28 mouse cellular contexts compared by ENCODE assay signal in the genomic region with DNA sequence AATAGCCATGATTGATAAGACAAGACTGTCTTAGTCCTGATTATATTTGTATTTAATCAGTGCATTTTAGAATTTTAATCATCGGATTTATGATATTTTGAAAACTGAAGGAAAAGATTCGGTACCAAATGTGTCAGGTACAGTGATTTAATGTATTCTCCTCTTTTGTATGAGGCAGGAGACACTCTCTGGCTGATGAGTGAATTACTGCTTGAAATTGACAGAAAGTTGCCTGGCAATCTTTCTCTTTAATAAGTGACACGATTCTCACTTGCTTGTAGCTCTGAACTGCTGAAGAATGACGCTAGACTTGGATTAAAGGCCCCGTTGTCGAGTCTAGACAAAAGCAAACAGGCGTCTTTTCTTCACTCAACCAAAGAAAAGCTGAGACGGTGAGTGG. TPM values are rescaled to one million over a fixed set of nuclear protein-coding genes. Genes with fewer than 3 reads are reported as not detected.
DNase-seq lines count a peak whose midpoint lies in the region; ATAC-seq and TF ChIP-seq lines count a peak whose summit lies in the region.
"Had no signal": no experiment of that assay in that cellular context is flagged by ENCODE, and none has a peak within 500 bp of the region (broad histone marks: within the 10 kb centered on the region; RNA-seq: fewer than 3 reads in every experiment).

No protein-coding gene starts in this region.

- H3K27ac ChIP-seq in forebrain, postnatal 0 days (ENCODE audit: low read depth, low read length): no peak overlapping the region
- H3K27ac ChIP-seq in forebrain, embryonic 16.5 days (ENCODE audit: low read length): no peak overlapping the region
- H3K27ac ChIP-seq in heart, embryonic 10.5 days: no peak overlapping the region
- no peak overlapping the region for H3K27ac ChIP-seq in layer of hippocampus, adult 2 months
- H3K27ac ChIP-seq: embryonic facial prominence, embryonic 10.5 days; embryonic facial prominence, embryonic 12.5 days; forebrain, embryonic 13.5 days; forebrain, embryonic 15.5 days had no signal

- H3K9ac ChIP-seq in forebrain, postnatal 0 days: no peak overlapping the region
- no peak overlapping the region for H3K9ac ChIP-seq in forebrain, embryonic 16.5 days (replicated peaks; ENCODE audit: low read depth, low read length)
- H3K9ac ChIP-seq: embryonic facial prominence, embryonic 12.5 days; forebrain, embryonic 13.5 days; forebrain, embryonic 15.5 days had no signal

- WGBS in forebrain, postnatal 0 days: 34% methylated on average over 8 of the region's 8 CpGs
- WGBS in forebrain, embryonic 16.5 days: 34% methylated on average over 8 of the region's 8 CpGs
- 84% methylated on average over 8 of the region's 8 CpGs for WGBS in heart, embryonic 10.5 days

- no peak overlapping the region for H3K4me2 ChIP-seq in forebrain, postnatal 0 days (ENCODE audit: low read depth)
- H3K4me2 ChIP-seq in forebrain, embryonic 16.5 days (ENCODE audit: low read length): no peak overlapping the region
- H3K4me2 ChIP-seq: embryonic facial prominence, embryonic 12.5 days; forebrain, embryonic 13.5 days; forebrain, embryonic 15.5 days had no signal

- peak; percentile 30; the same call in 1 of the 2 replicates for TF ChIP-seq CTCF in forebrain, postnatal 0 days (IDR thresholded peaks at IDR 0.05; ENCODE audit: low read depth)
- peak; percentile 59 for TF ChIP-seq CTCF in layer of hippocampus, adult 2 months (conservative IDR thresholded peaks at IDR 0.05)
- TF ChIP-seq CTCF in brain, embryonic 14.5 days (IDR thresholded peaks at IDR 0.05; ENCODE audit: borderline replicate concordance, extremely low read depth, insufficient read depth, insufficient read length): no peak

- intact Hi-C loops in heart, postnatal 36 days (cut with DNase I): loop anchor here (5.0 kb wide), 1 partner anchor 48 kb away; a partner anchor contains a TSS

- peak; percentile 56; the same call in 1 of the 2 replicates for ATAC-seq in forebrain, postnatal 0 days
- no peak for ATAC-seq in forebrain, embryonic 16.5 days
- ATAC-seq: activated CD4-positive, CD25-positive, alpha-beta regulatory T cell, adult 4 months; CD4-positive, CD25-positive, alpha-beta regulatory T cell, adult 4 months; forebrain, embryonic 13.5 days; forebrain, embryonic 15.5 days; Patski had no signal

- no peak for TF ChIP-seq POLR2A in brain, embryonic 14.5 days (IDR thresholded peaks at IDR 0.05; ENCODE audit: borderline replicate concordance, extremely low read depth, insufficient read depth, insufficient read length, poor library complexity, severe bottlenecking)

- no peaks in the 10 kb centered on the region for H3K27me3 ChIP-seq in forebrain, postnatal 0 days (ENCODE audit: insufficient read depth, low read length)
- no peaks in the 10 kb centered on the region for H3K27me3 ChIP-seq in forebrain, embryonic 16.5 days (replicated peaks; ENCODE audit: control insufficient read depth, insufficient read depth, low read length)
- no peaks in the 10 kb centered on the region for H3K27me3 ChIP-seq in heart, embryonic 10.5 days (ENCODE audit: insufficient read depth, poor library complexity, severe bottlenecking)
- H3K27me3 ChIP-seq: CH12.LX; embryonic facial prominence, embryonic 12.5 days; forebrain, embryonic 13.5 days; forebrain, embryonic 15.5 days; Patski had no signal

- no peaks in the 10 kb centered on the region for H3K36me3 ChIP-seq in forebrain, postnatal 0 days (ENCODE audit: insufficient read depth)
- H3K36me3 ChIP-seq in forebrain, embryonic 16.5 days (ENCODE audit: control insufficient read depth, insufficient read depth): no peaks in the 10 kb centered on the region
- no peaks in the 10 kb centered on the region for H3K36me3 ChIP-seq in heart, embryonic 10.5 days
- H3K36me3 ChIP-seq: embryonic facial prominence, embryonic 10.5 days; embryonic facial prominence, embryonic 12.5 days; forebrain, embryonic 15.5 days; G1E had no signal

- H3K9me3 ChIP-seq in forebrain, postnatal 0 days (ENCODE audit: low read length): no peaks in the 10 kb centered on the region
- H3K9me3 ChIP-seq in forebrain, embryonic 16.5 days (ENCODE audit: control insufficient read depth, low read length): no peaks in the 10 kb centered on the region
- no peaks in the 10 kb centered on the region for H3K9me3 ChIP-seq in heart, embryonic 10.5 days
- H3K9me3 ChIP-seq: embryonic facial prominence, embryonic 10.5 days; embryonic facial prominence, embryonic 12.5 days; forebrain, embryonic 13.5 days; forebrain, embryonic 15.5 days; G1E had no signal

- H3K4me3 ChIP-seq in forebrain, postnatal 0 days (ENCODE audit: low read depth, low read length): no peak overlapping the region
- H3K4me3 ChIP-seq in forebrain, embryonic 16.5 days (replicated peaks; ENCODE audit: low read length): no peak overlapping the region
- no peak overlapping the region for H3K4me3 ChIP-seq in heart, embryonic 10.5 days
- H3K4me3 ChIP-seq in layer of hippocampus, adult 2 months: no peak overlapping the region
- H3K4me3 ChIP-seq: embryonic facial prominence, embryonic 10.5 days; embryonic facial prominence, embryonic 12.5 days; forebrain, embryonic 13.5 days; forebrain, embryonic 15.5 days had no signal

- no peak for DNase-seq in forebrain, postnatal 0 days
- DNase-seq in heart, embryonic 10.5 days (ENCODE audit: low spot score): peak; percentile 42
- no peak for DNase-seq in heart, postnatal 36 days
- DNase-seq in layer of hippocampus, adult 2 months (ENCODE audit: low spot score in 2 of 2): no peak
- DNase-seq in layer of hippocampus, adult 8-10 months (ENCODE audit: low spot score in 2 of 2): no peak
- DNase-seq in brain, embryonic 14.5 days (ENCODE audit: low read depth): peak; percentile 22
- DNase-seq: adrenal gland, adult 8-10 months; adrenal gland, postnatal 14 days; adrenal gland, postnatal 36 days; B cell, adult 2 months; cerebellum, adult 11-12 months; cerebellum, adult 2 months; cerebellum, adult 9-10 months; cerebellum, postnatal 10 days; cerebellum, postnatal 25 days had no signal

- no peaks in the 10 kb centered on the region for H3K4me1 ChIP-seq in forebrain, postnatal 0 days (ENCODE audit: insufficient read depth)
- H3K4me1 ChIP-seq in forebrain, embryonic 16.5 days (replicated peaks; ENCODE audit: control insufficient read depth, insufficient read depth, low read length): no peaks in the 10 kb centered on the region
- no peaks in the 10 kb centered on the region for H3K4me1 ChIP-seq in heart, embryonic 10.5 days
- H3K4me1 ChIP-seq: embryonic facial prominence, embryonic 10.5 days; embryonic facial prominence, embryonic 12.5 days; forebrain, embryonic 13.5 days; forebrain, embryonic 15.5 days had no signal

RNA-seq across cellular contexts. Expression of a gene that starts 13.0 kb away (rescaled TPM):
- not detected in 2 replicates for total RNA-seq in forebrain, postnatal 0 days (2014; rRNA removed)
- polyA plus RNA-seq in forebrain, postnatal 0 days (2015; fragmentation: Nextera tagmentation; extraction: Ambion mirVana): not detected in 2 replicates
- not detected in 2 replicates for polyA plus RNA-seq in forebrain, embryonic 16.5 days (2015; fragmentation: Nextera tagmentation; extraction: Ambion mirVana)
- polyA plus RNA-seq in heart, embryonic 10.5 days (2016; fragmentation: Nextera tagmentation; extraction: Ambion mirVana): 0.18 TPM in 1 of 2 replicates, not detected in the other
- not detected for total RNA-seq in heart, postnatal 36 days (2021)
- total RNA-seq in layer of hippocampus, adult 2 months (2021): not detected
- total RNA-seq in layer of hippocampus, adult 8-10 months (2022): not detected
- 0.04 TPM in 1 of 2 replicates, not detected in the other for polyA plus RNA-seq in brain, embryonic 14.5 days (2012; rRNA removed)
- total RNA-seq: adrenal gland, adult 18-20 months; adrenal gland, adult 8-10 months; adrenal gland, postnatal 14 days; adrenal gland, postnatal 36 days; CH12.LX; G1E had no signal
- polyA plus RNA-seq: activated CD4-positive, CD25-positive, alpha-beta regulatory T cell, adult 4 months; CD4-positive, CD25-positive, alpha-beta regulatory T cell, adult 4 months; cerebellum, adult 2 months; cortical plate, adult 2 months; embryonic facial prominence, embryonic 10.5 days; embryonic facial prominence, embryonic 12.5 days; forebrain, embryonic 11.5 days; forebrain, embryonic 13.5 days; forebrain, embryonic 15.5 days; G1E; Patski had no signal

RNA-seq across cellular contexts. Expression of a gene that starts 47.4 kb away (rescaled TPM):
- total RNA-seq in forebrain, postnatal 0 days (2014; rRNA removed): 311 and 347 TPM in 2 replicates
- polyA plus RNA-seq in forebrain, postnatal 0 days (2015; fragmentation: Nextera tagmentation; extraction: Ambion mirVana): 143 and 219 TPM in 2 replicates
- 255 and 277 TPM in 2 replicates for polyA plus RNA-seq in forebrain, embryonic 16.5 days (2015; fragmentation: Nextera tagmentation; extraction: Ambion mirVana)
- 4.8 and 7.9 TPM in 2 replicates for polyA plus RNA-seq in heart, embryonic 10.5 days (2016; fragmentation: Nextera tagmentation; extraction: Ambion mirVana)
- 1 to 10 TPM; 2.5 to 5.9 TPM for total RNA-seq in heart, postnatal 36 days (2021)
- total RNA-seq in layer of hippocampus, adult 2 months (2021): 100 to 1,000 TPM; 569 to 585 TPM
- total RNA-seq in layer of hippocampus, adult 8-10 months (2022): 100 to 1,000 TPM; 509 to 592 (median 551) TPM
- 114 and 175 TPM in 2 replicates for polyA plus RNA-seq in brain, embryonic 14.5 days (2012; rRNA removed)
- total RNA-seq: CH12.LX had no signal
- polyA plus RNA-seq: G1E had no signal

RNA-seq across cellular contexts. Expression of a gene that starts 57.7 kb away (rescaled TPM):
- total RNA-seq in forebrain, postnatal 0 days (2014; rRNA removed): 0.08 TPM in 1 of 2 replicates, not detected in the other
- polyA plus RNA-seq in forebrain, postnatal 0 days (2015; fragmentation: Nextera tagmentation; extraction: Ambion mirVana): 0.06 TPM in 1 of 2 replicates, not detected in the other
- polyA plus RNA-seq in forebrain, embryonic 16.5 days (2015; fragmentation: Nextera tagmentation; extraction: Ambion mirVana): 0.19 and 0.30 TPM in 2 replicates
- polyA plus RNA-seq in heart, embryonic 10.5 days (2016; fragmentation: Nextera tagmentation; extraction: Ambion mirVana): 0.14 TPM in 1 of 2 replicates, not detected in the other
- not detected for total RNA-seq in heart, postnatal 36 days (2021)
- total RNA-seq in layer of hippocampus, adult 2 months (2021): under 1 TPM; 0.27 to 0.36 TPM
- under 1 TPM; 0.23 to 0.97 (median 0.66) TPM for total RNA-seq in layer of hippocampus, adult 8-10 months (2022)
- polyA plus RNA-seq in brain, embryonic 14.5 days (2012; rRNA removed): 0.25 and 0.33 TPM in 2 replicates
- total RNA-seq: adrenal gland, adult 18-20 months; adrenal gland, adult 8-10 months; adrenal gland, postnatal 14 days had no signal
- polyA plus RNA-seq: activated CD4-positive, CD25-positive, alpha-beta regulatory T cell, adult 4 months; CD4-positive, CD25-positive, alpha-beta regulatory T cell, adult 4 months; embryonic facial prominence, embryonic 10.5 days; G1E had no signal

Comparison
In these comparisons a context has a peak if more than half of its experiments do, and no peak if none do; other contexts are left out.
1. DNase-seq: peak in heart, embryonic 10.5 days (single experiment) and brain, embryonic 14.5 days (single experiment); none in forebrain, postnatal 0 days (single experiment), heart, postnatal 36 days (0 of 2), layer of hippocampus, adult 2 months (0 of 2) and layer of hippocampus, adult 8-10 months (0 of 2).
2. RNA of a gene that starts 47.4 kb away (total RNA-seq): 569 to 585 TPM in layer of hippocampus, adult 2 months, 509 to 592 TPM in layer of hippocampus, adult 8-10 months and 311 to 347 TPM in forebrain, postnatal 0 days; 2.5 to 5.9 TPM in heart, postnatal 36 days; every median in the first group is over 10 times any median in the second.